Mouse (Mus musculus) gastrocnemius, postnatal 25 days (tissue): ENCODE results near the gene Pnpla5. TPM values are rescaled to one million over a fixed set of nuclear protein-coding genes. Genes with fewer than 3 reads are reported as not detected.
"Not testable (repeated sequence)": the region's sequence is repeated elsewhere in the genome, so short reads cannot be mapped to it uniquely, and the experiment has no call there.

Source experiments
- DNase-seq: peaks from one replicate; pipeline ENCODE4 v3.0.0; 2022
- long read RNA-seq, 2 experiments: library from polyadenylated mRNA; stranded (forward); transcript quantifications; one replicate each; pipeline ENCODE4 v2.0.0; 2021
- total RNA-seq, 2 experiments: library from RNA; stranded (reverse); gene quantifications; 1 replicate in 1 of 2; 2 replicates in 1 of 2; pipeline ENCODE4 v1.2.3; 2021

Gene Pnpla5
- total RNA-seq = not detected
- long read RNA-seq, experiment 1 = 0 reads
- long read RNA-seq, experiment 2 = 0 reads

DNA sequence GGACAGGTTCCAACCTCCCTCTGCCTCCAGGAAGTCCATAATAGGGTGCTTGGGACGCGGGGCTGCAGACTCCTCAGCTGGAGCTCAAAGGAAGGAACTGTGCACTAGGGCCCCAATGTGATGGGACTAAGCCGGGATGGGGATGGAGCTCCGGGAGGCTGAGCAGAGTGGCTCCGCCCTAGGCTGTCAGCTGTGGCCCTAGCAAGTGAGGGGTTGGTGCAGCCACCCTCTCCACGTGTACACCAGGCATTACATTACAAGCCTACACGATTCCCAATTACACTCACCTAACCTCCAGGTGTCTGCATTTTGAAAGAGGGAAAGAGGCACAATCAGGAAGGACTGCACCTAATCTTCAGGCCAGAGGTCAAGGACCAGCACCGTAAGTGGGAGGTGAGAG is at the start of gene Pnpla5:
Pnpla5 (minus strand) TSS at position 101 of the 400 bp plus-strand sequence.
- DNase-seq = no peak

DNA sequence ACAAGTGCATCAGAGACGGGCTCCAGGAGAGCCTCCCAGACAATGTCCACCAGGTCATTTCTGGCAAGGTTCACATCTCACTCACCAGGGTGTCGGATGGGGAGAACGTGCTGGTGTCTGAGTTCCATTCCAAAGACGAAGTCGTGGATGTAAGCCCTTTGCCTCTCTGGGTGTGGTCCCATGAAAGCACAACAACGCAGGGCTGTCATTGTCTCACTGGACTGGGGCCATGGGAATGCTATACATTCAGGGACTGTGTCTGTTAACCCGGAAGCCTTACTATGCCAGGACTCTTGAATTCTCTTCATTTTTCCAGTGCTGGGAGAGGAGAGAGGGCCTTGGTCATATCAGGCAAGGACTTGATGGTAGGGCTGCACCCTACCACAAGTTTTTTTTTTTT is 48.2 kb upstream of the Pnpla5 start:
- DNase-seq = no peak

DNA sequence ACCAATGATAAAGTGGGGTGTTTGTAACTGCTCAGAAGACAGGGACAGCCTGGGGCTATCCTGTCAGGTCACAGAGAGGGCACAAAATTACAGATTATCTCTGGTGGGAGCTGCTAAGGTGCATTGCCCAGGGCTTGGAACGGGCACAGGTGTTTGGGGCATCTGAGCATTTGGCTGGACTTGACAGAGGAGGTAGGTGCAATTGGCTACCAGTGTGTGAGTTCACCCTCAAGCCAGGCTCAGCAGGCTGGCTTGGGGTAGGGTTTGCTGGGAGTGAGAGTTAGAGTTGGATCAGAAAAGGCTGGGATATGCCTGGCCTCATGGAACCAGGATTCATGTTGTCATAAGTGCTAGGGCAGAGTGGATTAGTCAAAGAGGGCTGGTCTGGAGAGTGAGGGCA is 46.5 kb upstream of the Pnpla5 start:
- DNase-seq = no peak

DNA sequence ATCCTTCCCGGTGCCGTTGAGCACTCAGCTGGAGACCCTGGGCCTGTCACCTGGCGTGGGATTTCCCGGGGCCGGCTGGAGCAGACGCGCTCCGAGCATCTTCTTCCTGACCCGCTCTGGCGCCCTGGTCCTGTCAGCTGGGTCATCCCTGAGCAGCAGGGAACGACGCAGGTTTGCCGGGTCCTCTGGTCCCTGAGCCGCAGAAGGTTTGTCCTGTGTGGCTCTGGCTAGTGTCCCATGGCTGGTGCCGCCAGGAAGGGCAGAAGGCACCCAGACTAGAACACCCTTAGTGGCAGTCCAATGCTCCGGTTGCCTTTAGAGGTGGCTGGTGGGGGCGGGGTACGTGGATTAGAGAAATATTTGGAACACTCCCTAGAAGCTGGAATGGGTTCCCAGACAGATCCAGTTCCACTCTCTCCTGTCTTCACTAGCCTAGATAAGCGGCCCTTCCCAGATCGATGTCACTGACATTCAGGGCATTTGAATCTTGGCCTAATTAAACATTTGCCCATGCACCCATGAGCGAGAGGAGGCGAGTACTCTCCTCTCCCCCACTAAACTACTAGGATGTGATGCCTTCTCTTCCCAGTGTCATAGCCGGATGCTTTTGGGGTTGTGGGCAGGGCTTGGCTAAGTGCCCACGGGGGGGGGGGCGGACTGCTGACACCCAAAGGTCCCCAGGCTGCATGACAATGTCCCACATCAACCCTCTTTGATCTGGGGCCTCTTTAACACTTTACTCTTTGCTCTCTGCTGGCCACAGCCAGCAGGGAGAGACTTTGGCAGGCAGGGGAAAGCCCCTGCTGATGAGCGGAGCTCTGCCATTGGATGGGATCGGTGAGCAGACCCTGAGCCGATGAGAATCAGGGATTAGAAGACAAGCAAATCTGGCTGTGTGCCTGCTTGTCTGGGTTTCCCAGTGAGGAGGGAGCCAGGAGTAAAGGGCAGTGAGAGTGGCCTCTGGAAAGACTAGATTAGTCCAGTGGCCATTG is 45.5 kb upstream of the Pnpla5 start:
- DNase-seq = peak; percentile 51

DNA sequence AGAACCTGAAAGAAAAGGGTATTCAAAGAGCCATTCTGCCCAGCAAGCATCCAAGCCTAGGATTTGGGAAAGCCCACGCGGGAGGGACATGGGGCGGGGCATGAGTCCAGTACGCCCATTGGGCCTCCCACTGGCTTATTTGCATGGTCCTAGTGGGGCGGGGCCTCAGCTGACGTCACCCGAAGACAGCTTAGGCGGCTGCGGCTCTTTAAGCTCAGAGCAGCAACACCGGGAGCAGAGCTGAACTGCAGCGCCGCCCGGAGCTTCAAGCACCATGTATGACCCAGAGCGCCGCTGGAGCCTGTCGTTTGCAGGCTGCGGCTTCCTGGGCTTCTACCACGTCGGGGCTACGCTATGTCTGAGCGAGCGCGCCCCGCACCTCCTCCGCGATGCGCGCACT is 44.6 kb upstream of the Pnpla5 start, which contains the start of gene Pnpla3:
Pnpla3 (plus strand) TSS at position 238 of the 400 bp plus-strand sequence.
- peak; percentile 93 for DNase-seq

DNA sequence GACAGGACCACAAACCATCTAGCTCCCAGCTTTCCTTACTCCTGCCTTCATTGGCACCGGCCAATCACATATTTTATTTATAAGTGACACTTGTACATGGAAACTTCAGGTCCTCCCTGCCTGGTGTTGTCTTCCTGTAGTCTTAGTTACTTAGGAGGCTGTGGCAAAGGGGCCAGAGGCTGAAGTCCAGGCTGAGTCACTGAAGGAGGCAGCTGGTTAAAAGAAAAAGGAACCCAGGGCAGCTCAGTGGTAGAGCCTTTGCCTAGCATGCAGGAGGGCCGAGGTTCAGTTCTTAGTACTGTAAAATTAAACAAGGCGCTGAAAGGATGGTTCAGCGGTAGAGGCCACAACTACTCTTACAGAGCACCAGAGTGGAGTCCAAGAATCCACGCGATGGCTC is 43.8 kb upstream of the Pnpla5 start:
- no peak for DNase-seq

DNA sequence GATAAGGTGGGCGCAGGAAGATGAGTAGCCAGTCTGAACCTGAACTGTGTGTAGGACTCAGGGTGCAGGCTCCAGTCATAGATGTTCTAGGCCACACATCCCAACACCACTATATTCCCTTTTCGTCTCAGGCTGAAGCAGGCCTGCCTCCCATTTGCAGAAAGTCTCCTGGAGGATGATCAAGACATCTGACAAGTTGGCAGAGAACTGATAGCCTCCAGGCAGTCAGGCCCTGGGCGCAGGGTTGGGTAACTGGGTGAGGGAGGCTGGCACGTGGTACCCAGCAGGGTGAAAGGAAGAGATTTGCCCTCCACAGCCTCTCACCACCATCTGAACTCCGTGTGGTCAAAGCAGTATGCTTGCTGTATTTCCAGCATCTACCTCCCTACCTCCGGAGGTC is 38.9 kb upstream of the Pnpla5 start:
- DNase-seq = no peak

DNA sequence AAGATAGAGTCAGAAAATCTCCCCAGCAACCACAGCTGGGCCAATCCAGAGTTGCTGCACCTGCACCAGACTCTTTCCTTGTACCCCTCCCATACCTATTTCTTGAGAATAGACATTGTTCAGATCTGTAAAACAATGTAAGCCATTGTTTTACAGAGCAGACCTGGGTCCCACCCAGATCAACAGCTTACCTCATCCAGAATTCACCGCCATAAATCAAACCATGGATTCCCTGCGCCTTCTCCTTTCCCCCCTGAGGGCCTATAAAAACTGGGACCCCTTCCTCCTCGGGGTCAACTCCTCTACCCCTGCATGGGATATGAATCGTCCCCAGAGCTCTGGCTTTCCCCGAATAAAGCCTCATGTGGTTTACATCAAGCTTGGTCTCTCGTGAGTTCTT is 34.6 kb upstream of the Pnpla5 start:
- DNase-seq = not testable (repeated sequence)

DNA sequence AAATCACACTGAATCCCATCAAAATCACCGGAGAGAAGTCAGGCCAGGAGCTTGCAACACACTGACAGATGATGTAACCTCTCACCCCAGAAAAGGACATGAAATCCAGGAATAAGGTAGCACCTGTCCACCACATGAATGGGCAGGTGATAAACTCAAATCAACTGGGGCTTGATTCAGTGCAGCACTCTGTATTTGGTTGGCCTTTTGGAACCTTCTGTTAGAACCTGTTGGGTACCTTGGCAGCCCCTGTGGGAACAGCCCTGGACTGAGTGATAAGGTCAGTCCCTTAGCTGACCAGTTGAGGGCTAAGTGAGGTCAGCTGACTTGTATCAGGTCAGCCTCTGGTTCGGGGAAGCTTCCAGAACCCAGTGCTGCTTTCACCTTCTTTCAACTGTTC is 33.2 kb upstream of the Pnpla5 start:
- no peak for DNase-seq

DNA sequence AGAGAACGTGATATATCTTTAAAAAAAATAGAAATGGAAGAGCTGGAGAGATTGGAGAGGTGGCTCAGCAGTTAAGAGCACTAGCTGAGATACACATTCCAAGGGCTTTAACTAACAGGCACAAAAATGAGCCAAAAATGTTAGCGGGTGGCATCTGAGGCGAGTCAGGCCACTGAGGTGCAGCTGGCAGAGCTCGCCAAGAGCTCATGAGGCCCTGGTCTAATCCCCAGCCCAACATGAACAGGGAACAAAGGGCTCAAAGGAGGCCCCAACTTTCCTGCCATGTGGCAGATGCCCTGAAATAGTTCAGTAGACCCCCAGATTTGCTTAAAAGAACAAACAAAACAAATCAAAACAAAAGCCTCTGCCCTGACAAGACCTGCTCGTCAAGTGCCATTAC is 18.0 kb upstream of the Pnpla5 start:
- DNase-seq = no peak

DNA sequence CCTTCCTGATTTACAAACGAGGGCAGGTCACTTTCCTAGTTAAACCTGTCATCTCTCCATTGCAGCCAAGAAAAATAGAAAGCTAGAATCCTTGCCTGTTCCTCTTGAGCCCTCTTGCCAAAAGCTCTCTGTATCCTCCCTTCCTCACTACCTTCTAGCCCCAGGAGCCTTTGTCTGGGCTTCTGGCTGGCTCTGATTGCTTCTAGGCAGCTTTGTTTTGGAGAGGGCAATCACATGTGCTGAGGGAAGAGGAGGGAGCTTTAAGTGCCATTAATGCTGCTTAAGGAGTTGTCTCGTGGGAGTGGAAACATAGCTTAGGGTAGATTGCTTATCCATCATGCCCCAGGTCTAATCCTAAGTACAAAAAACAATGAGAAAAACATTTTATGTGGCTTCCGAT is 17.1 kb upstream of the Pnpla5 start:
- DNase-seq = no peak

DNA sequence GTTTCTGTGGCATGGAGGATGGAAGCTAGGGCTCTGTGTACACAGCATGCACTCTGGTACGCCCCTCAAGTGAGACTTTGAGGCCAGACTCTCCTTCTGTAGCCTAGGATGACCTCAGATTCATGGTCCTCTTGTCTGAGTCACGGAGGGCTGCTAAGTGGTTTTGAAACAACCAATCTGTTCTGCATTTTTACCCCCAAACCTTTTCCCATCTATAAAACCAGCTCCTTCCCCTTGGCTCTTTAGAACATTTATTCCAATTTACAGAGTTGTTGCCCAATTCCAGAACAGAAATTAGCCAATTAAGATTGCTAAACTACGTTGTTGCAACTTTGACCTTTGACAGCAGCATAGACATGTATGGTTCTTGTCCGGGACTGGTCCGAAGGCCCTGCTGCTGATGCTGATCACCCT is 16.6 kb upstream of the Pnpla5 start:
- DNase-seq = no peak

DNA sequence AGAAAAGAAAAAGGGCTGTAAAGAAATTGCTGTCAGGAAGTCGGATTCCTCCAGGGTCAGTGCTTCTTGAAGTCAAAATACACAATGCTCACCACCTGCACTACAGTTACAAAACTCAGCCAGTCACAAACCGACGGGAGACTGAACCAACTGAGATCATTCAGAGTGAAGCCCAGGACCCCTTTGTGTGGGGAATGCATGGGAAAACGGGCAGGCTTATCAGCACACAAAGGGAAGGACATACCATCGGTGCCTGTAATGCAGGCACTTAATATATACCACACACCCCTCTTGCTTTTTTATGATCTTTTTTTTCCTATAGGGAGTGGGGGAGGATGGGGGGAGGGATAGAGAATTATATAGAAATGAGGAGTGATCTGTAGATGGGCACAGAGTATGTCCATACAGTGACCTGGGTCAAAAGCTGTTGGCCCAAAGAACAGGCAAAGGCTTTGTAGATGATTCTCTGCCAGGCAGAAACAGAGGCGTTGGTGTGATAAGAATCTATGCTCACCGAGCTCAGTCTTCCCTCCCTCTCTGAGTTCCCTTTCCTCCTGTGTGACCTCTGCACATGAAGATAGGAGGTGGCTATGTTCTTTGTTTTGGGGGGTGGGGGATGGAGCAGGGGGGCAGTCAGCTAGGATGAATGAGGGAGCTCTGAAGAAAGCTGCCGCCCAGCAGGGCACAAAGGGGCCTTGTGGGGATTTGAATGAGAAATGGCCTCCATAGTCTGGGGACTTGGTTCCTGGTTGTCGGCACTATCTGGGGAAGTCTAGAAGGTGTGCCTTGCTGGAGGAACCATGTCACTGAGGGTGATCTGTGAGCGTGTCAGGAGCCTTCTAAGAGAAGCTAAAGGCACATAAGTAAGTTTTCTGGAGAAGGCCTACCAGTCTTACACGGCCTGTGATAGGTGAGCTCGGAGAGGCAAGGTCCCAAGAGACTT is 13.8 kb upstream of the Pnpla5 start:
- no peak for DNase-seq

DNA sequence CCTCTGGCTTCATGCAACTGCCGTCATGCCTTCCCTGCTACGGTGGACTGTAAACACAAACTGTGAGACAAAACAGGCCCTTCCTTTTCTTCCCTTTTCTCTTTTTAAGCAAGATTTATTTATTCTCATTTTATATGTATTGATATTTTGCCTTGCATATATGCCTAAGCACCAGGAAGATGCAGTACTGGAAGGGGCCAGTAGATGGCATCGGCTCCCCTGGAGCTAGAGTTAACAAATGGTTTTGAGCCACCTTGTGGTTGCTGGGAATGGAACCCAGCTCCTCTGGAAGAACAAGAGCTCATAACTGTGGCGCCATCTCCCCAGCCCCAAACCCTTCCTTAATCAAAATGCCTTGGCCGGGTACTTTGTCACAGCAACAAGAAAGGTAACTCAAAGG is 12.5 kb upstream of the Pnpla5 start:
- no peak for DNase-seq

DNA sequence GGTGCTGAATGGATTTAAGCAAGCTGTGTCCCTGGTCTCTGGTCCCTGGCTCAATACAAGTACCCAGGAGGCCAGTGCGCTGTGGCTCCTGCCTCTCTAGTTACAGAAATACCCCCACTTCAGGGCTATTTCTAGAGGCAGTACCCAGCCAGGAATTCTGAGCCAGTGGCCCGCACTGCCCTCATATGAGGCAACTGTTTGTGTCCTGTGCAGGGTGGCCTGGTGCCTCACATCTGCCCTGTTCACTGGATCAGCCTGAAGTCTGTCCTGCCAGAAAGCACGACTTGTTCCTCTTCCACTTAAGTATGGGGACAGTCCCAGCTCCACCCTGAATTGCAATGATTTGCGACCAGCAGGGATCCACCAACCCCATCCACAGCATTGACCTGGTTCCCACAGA is 10.5 kb upstream of the Pnpla5 start:
- DNase-seq = peak; percentile 85

DNA sequence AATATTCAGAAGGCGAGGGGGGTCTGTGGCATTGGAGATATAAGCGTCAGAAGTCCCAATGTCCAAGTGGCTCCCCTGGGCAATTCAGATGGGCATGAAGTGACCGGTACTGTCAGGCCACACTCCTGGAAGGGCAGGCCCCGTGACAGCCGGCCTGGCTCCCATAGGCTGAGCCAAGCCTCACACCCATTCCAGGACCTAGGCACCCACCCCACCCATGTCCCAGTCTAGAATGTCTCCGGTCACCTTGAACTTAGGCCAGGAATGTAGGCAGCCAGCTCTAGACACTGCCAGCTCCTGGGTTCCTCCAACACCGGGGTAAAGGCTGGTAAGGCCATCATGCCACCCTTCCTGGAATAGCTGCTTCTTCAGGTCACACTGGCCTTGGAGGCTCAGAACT is 9.0 kb upstream of the Pnpla5 start:
- peak; percentile 88 for DNase-seq

DNA sequence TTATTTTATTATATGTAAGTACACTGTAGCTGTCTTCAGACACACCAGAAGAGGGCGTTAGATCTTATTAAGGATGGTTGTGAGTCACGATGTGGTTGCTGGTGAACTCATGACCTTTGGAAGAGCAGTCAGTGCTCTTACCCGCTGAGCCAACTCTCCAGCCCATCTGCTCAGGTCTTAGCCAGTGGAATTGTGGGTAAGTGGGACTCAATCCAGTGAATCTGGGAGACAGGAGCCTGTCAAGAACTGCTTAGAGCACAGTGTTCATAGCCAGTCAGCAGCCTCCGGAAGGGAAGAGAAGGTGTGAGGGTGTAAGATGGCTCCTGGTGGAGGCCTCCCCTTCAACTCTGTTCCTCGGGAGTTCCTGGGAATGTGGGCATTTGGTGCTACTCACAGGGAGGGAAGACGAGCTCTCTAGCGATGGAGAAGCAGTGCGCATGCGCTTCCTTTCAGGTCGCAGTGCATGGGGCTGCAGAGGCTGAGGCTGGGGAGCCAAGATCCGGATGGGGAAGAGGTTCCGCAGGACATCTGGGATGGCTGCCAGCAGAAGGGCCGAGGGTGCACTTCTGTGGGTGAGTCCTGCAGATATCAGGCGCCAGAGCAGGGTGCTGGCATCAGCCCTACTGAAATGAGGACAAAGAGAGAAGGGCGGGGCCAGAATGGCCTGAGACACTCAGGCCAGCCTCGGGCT is 8.3 kb upstream of the Pnpla5 start:
- peak; percentile 26 for DNase-seq

DNA sequence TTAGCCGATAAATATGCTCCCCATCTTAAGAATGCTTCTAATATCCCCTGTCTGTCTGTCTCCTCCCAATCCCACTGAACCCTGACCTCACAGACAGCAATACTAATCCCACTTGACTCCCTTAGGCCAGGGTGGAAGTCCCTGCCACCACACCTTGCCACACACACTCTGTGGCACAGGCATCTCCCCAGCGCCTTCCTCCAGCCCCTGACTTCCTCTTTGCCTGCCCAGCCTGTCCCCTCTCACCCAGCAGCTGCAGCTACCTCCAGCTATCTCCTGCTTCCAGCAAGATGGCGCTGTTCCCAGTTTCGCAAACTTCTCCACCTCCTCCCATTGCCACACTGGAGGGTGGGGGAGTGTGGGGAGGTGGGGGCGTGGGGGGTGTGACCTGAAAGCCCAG is 3.9 kb upstream of the Pnpla5 start:
- no peak for DNase-seq

DNA sequence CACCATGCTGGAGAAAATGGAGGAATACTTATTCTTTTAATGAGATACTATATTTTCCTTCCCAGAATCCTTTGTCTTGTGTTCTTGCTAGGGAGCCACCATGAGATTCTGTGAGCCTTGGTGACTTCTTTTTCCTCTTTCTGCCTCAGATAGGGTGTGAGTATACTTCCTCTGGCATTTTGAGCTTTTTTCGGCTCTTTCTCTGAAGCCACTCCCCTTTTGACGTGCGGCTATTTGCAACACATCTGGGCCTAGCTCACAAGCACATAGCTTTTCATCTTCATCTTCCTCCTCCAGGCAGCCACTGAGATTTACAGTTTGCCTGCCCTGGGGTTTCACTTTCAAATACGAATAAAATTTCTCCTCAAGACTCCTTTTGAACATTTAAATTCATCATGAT is 3.5 kb upstream of the Pnpla5 start:
- DNase-seq = no peak

DNA sequence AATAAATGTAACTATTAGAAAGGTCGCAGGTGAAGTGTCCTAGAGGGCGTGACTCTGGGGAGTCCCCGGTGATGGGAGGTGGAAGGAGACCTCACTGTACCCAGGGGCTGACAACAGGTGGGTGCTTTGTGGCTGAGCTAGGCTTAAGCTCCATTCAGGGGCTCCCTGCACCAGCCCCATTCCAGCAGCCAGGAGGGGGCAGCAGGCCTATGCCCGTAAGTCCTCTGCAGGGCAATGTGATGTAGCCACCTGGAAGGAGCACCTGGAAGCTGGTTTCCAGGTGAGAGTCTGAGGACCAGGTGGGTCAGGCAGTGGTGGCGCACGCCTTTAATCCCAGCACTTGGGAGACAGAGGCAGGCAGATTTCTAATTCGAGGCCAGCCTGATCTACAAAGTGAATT is 1.1 kb upstream of the Pnpla5 start:
- no peak for DNase-seq

DNA sequence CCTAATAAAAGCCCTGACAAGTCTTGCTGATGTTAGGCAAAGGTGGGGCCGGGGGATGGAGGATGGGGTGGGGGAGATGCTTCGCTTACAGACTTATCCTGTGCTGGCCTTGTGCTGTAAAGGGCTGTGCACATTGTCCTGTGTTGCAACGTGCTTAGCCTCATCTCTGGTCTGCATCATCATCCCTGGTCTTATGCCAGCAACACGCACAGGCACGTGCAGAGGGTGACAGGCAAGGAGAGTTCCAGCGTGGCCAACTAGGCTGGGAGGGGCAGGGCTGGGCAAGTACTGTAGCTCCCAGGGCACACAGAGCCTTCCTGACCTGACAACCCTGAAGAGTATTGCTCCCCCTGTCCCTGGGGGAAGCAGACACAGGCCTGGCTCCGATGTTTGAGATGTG is 1.9 kb downstream of the Pnpla5 start:
- DNase-seq = no peak

DNA sequence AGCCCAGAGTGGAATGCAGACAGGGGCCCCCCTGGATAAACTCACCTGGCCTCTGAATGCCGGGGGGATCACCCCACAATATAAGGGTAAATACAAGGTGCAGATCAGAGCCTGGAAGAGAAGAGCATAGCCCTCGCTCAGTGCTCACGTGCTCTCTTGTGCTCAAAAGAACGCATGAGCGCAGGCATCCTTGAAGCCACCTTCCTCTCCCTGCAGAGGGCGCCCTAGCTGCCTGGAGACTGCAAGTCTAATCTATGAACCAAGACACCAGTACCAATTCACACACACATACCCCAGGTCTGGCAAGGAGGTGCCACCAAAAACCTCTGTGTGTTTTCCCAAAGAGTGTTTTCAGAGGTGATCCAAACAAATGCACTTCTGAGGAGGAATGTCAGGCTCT is 2.4 kb downstream of the Pnpla5 start:
- DNase-seq = no peak
